Mouse (Mus musculus): ENCODE results near the gene Cdk2ap2.

Gene Cdk2ap2

GRCm38 (mm10) chr19:4094774-4095303, 2.1 kb upstream of the Cdk2ap2 start:
- no peak for DNase-seq (ENCODE audit: low spot score)

GRCm38 (mm10) chr19:4095802-4096201, 1.2 kb upstream of the Cdk2ap2 start:
- DNase-seq (ENCODE audit: low spot score), result no peak

- peak; percentile 82 for DNase-seq (ENCODE audit: low spot score)
Measured at GRCm38 (mm10) chr19:4097441-4097825, 451 bp downstream of the Cdk2ap2 start.

- DNase-seq (ENCODE audit: low spot score), result no peak
Measured at GRCm38 (mm10) chr19:4098426-4098825, 1.4 kb downstream of the Cdk2ap2 start.

- DNase-seq (ENCODE audit: low spot score), result peak; percentile 96
Measured at GRCm38 (mm10) chr19:4099056-4099455, 2.1 kb downstream of the Cdk2ap2 start.

GRCm38 (mm10) chr19:4099837-4100717, 3.1 kb downstream of the Cdk2ap2 start, which contains the start of gene Pitpnm1:
TSS of gene Pitpnm1 (plus strand) at chr19:4099998.
- peak; percentile 45 for DNase-seq (ENCODE audit: low spot score)

GRCm38 (mm10) chr19:4100718-4101261, 3.8 kb downstream of the Cdk2ap2 start:
- peak; percentile 62 for DNase-seq (ENCODE audit: low spot score)

GRCm38 (mm10) chr19:4101466-4101865, 4.5 kb downstream of the Cdk2ap2 start:
- DNase-seq (ENCODE audit: low spot score), result no peak

- no peak for DNase-seq (ENCODE audit: low spot score)
Measured at GRCm38 (mm10) chr19:4102049-4102448, 5.1 kb downstream of the Cdk2ap2 start.

GRCm38 (mm10) chr19:4102626-4103025, 5.6 kb downstream of the Cdk2ap2 start:
- no peak for DNase-seq (ENCODE audit: low spot score)

- no peak for DNase-seq (ENCODE audit: low spot score)
Measured at GRCm38 (mm10) chr19:4103294-4103693, 6.3 kb downstream of the Cdk2ap2 start.

- no peak for DNase-seq (ENCODE audit: low spot score)
Measured at GRCm38 (mm10) chr19:4103792-4104191, 6.8 kb downstream of the Cdk2ap2 start.

GRCm38 (mm10) chr19:4104675-4105194, 7.8 kb downstream of the Cdk2ap2 start:
- DNase-seq (ENCODE audit: low spot score), result no peak

- no peak for DNase-seq (ENCODE audit: low spot score)
Measured at GRCm38 (mm10) chr19:4106654-4107053, 9.7 kb downstream of the Cdk2ap2 start.

- DNase-seq (ENCODE audit: low spot score), result no peak
Measured at GRCm38 (mm10) chr19:4108535-4108934, 11.6 kb downstream of the Cdk2ap2 start.

- no peak for DNase-seq (ENCODE audit: low spot score)
Measured at GRCm38 (mm10) chr19:4112063-4112960, 15.3 kb downstream of the Cdk2ap2 start.

GRCm38 (mm10) chr19:4113186-4113805, 16.3 kb downstream of the Cdk2ap2 start:
- DNase-seq (ENCODE audit: low spot score), result no peak

GRCm38 (mm10) chr19:4113806-4114230, 16.8 kb downstream of the Cdk2ap2 start:
- no peak for DNase-seq (ENCODE audit: low spot score)

GRCm38 (mm10) chr19:4114551-4114950, 17.6 kb downstream of the Cdk2ap2 start:
- no peak for DNase-seq (ENCODE audit: low spot score)

- no peak for DNase-seq (ENCODE audit: low spot score)
Measured at GRCm38 (mm10) chr19:4115144-4115543, 18.2 kb downstream of the Cdk2ap2 start.

GRCm38 (mm10) chr19:4115816-4116215, 18.8 kb downstream of the Cdk2ap2 start:
- DNase-seq (ENCODE audit: low spot score), result no peak

Data from embryo, embryonic 10 days (tissue).